Mouse (Mus musculus) cortical plate, adult 2 months (tissue): ENCODE measurements around the gene Hspa2.

Source experiments
- CTCF ChIP-seq: fragments of 200-500 bp; IDR thresholded peaks from 2 replicates; pipeline ENCODE4 v1.5.1; 2011; ENCODE audit warnings: mild to moderate bottlenecking, control low read depth, low read length; ENCODE audit not compliant: insufficient read depth; ENCODE audit errors: extremely low read depth
- POLR2A ChIP-seq: fragments of 200-500 bp; IDR thresholded peaks from 2 replicates; pipeline ENCODE4 v1.6.1; 2011; ENCODE audit warnings: mild to moderate bottlenecking, low read length, control low read depth; ENCODE audit not compliant: insufficient read depth; ENCODE audit errors: extremely low read depth

GRCm38 (mm10) chr12:76391595-76392271 lies 12.2 kb upstream of the Hspa2 start:
- TF ChIP-seq CTCF (no peak), POLR2A (no peak)
